Mouse (Mus musculus) spleen, adult 12 weeks (tissue): ENCODE data around the gene Chst10.
A peak's percentile ranks its signal among the peaks of the same experiment; 100 is the strongest.

Experiments used
- DNase-seq: peaks from one replicate; pipeline ENCODE4 v3.0.0; 2022; ENCODE audit warnings: low spot score

Chst10 gene

DNA sequence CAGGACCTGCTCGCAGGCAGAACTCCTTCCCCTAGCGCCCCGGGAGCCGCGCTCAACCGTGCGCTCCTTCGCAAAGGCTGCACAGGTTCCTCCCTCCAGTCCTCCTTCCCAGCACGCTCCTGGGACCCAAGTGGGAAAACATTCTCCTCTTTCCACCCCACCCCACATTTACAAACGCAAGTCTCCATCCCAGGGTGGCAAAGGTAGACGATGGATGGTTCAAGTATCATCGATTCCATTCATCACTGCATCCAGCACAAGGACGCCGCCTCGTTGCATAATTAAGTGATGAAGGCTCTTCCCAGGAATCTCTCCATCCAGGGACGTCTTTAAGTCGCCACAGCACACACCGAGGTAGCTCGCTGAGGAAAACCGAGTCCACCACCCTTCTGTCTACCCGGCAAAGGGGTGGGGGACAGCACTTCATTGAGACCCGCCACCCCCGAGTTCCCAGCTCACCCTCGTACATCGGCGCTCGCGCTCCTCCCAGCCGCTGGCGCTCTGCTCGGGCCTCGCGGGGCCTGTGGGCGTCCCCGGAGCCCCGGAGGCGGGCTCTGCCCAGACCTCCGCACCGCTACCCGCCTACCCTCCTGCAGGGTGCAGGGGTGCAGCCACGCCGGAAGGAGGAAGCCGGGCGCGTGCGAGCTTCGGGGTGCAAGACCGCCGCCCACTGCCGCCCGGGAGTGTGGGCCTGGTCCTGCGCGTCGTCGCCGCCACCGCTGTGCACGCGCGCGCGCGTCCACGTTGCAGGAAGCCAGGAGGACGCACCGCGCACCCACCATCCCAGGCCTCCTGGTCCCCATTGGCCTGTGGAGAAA, at the start of gene Chst10:
Gene Chst10 (minus strand): TSS at position 731 of the 818 bp plus-strand sequence.
- peak; percentile 63 for DNase-seq

GRCm38 (mm10) chr1:38939608-38940007, 41.6 kb upstream of the Chst10 start:
- DNase-seq, result no peak

- no peak for DNase-seq
Observed at GRCm38 (mm10) chr1:38938849-38939248, 40.9 kb upstream of the Chst10 start, which contains the start of gene Nms. Gene Nms, plus strand, starts transcription at chr1:38939149.

DNA sequence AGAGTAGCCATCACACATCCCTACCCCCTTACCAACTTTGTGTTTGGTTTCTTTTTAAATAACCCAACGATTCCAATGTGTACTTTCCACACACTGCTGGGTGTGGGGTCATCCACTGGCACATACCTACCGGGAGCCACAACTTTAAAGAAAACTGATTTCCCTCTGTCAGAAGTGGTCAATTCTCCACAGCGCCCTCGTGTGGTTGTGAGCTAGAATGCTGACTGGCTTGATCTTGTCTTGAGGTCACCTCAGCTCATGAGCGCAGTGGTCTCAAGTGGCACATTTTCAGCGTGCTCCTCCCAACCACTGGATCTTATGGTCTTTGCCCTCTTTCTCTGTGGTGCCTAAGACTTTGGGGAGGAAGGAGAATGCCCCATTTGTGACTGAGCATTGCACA, 38.8 kb upstream of the Chst10 start:
- peak; percentile 38 for DNase-seq

GRCm38 (mm10) chr1:38934668-38935067, 36.7 kb upstream of the Chst10 start:
- DNase-seq, result no peak

DNA sequence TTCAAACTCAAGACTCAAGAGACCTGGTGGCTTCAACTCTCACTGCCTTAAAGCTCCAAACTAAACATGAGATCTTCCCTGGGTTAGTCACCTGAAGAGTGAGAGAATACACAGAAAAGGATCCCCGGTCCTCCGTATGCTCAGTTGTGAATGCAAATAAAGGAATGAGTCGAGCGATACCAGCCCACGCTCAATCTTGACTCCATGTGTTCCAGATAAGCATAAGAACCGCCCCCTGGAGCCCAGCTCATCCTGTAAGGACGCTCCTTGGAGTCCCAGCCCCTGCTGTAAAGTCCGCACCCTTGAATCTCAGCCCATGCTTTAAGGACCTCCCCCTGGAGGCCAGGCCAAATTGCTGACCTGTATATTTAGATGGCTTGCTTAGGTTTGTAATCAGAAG, 32.8 kb upstream of the Chst10 start:
- no peak for DNase-seq

GRCm38 (mm10) chr1:38929468-38929867, 31.5 kb upstream of the Chst10 start:
- no peak for DNase-seq

DNA sequence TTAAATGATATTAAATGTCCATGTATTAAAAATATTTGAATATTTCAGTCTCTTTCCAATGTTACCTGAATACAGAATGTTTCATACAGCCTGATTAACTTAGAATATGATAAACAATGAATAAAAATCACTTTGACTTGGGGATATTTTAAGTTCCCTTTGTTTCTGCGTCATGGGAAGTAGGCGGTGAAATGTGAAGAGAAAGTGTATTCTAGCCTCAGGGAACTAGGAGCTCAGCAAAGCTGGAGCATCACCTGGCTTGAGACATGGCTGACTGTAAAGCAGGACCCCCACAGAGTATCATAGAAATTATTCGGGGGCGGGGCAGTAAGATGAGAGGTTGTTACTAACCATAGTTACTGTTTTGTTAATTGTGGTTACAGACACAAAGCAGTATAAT, 31.0 kb upstream of the Chst10 start:
- no peak for DNase-seq

DNA sequence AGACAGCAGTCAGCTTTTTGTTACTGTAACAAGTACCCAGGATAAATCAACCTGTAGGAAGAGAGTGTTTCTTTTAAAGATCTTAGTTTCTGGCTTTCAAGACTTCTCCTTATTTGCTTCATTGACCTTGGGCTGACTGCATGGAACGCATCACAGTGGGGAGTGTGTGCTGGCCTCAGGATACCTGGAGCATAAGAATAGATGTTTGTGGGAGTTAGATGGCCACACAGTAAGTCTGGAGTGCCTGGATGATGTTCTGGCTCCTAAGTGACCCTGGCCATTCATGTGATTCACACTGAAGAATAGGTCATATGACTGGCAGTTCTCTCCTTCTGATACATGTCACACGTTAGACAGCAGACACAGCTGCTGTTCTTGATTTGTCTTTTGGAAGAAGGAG, 6.0 kb upstream of the Chst10 start:
- DNase-seq, result no peak

DNA sequence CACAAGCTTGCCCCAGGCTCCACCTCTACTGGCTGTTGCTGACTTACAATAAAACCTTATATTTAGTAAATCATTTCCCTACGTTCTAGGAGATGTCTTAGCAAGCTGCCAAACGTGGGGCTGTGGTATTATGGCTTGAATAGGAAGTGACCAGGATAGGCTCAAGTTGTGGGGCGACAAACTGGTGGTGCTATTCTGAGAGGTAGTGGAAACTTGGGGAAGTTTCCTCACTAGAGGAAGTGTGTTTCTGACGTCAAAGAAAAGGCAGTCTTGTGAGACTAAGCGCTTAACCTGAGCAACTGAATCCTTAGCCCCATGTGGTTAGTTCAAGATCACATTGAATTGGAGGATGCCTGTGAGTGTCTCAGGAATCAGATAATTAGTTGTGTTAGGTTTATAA, 4.6 kb upstream of the Chst10 start:
- DNase-seq, result no peak

GRCm38 (mm10) chr1:38893081-38893480, 4.9 kb downstream of the Chst10 start:
- DNase-seq, result no peak

- no peak for DNase-seq
Observed at GRCm38 (mm10) chr1:38891444-38891843, 6.5 kb downstream of the Chst10 start.

GRCm38 (mm10) chr1:38888803-38889202, 9.2 kb downstream of the Chst10 start:
- no peak for DNase-seq

- no peak for DNase-seq
Observed at GRCm38 (mm10) chr1:38887011-38887410, 10.9 kb downstream of the Chst10 start.

GRCm38 (mm10) chr1:38886602-38887001, 11.4 kb downstream of the Chst10 start:
- no peak for DNase-seq

GRCm38 (mm10) chr1:38885956-38886355, 12.0 kb downstream of the Chst10 start:
- DNase-seq, result no peak

GRCm38 (mm10) chr1:38883766-38884165, 14.2 kb downstream of the Chst10 start:
- DNase-seq, result no peak

DNA sequence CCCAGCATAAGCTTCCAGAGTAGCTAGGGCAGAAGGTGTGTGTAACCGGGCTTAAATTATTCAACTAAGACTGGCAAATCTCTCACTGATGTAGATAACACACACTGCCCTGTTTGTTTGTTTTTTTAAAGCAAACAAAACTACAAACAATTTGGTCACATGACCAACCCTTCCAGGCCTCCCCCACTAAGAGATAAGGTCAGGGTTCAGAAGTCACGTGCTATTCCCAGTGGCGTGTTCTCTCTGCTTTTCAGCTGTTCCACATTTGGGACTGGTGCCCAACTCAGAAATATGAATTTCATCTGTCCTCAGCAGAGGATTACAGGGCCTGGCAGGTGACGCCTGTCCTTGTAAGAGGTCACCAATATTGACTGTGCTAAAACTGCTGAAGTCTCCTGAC, 15.2 kb downstream of the Chst10 start:
- no peak for DNase-seq

DNA sequence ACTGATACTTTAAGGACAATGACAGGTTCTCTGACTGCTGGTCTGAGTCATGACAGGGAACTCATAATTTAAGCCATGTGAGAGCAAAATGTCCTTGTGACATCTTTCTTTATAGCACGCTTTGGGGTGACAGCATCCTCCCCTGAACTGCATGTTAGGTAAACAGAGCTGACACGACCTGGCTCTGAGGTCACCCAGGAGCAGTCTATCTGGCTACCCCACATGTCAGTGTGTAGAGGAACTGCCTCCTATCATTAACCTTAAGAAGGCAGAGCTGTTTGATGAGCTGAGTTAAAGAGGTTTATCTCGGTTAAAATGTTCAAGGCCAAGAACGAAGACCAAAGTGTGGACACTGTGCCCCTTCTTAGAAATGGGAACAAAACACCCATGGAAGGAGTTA, 16.6 kb downstream of the Chst10 start:
- no peak for DNase-seq

- no peak for DNase-seq
Observed at GRCm38 (mm10) chr1:38876671-38877382, 21.1 kb downstream of the Chst10 start.

- DNase-seq, result no peak
Observed at GRCm38 (mm10) chr1:38873911-38874310, 24.1 kb downstream of the Chst10 start.

- DNase-seq, result no peak
Observed at GRCm38 (mm10) chr1:38871834-38872233, 26.1 kb downstream of the Chst10 start.

- DNase-seq, result no peak
Observed at GRCm38 (mm10) chr1:38869398-38870195, 28.4 kb downstream of the Chst10 start.
